10 mouse cellular contexts compared by ENCODE assay signal in genomic region chr2:122302574-122303241, GRCm38 (mm10). TPM values are rescaled to one million over a fixed set of nuclear protein-coding genes. Genes with fewer than 3 reads are reported as not detected.
DNase-seq lines count a peak whose midpoint lies in the region; ATAC-seq lines count a peak whose summit lies in the region.
"Had no signal": no experiment of that assay in that cellular context is flagged by ENCODE, and none has a peak within 500 bp of the region (broad histone marks: within the 10 kb centered on the region; RNA-seq: fewer than 3 reads in every experiment).

No protein-coding gene starts in this region.

- H3K9ac ChIP-seq in embryonic facial prominence, embryonic 11.5 days (replicated peaks; ENCODE audit: low read length) = no peak overlapping the region
- H3K9ac ChIP-seq in hindbrain, embryonic 16.5 days (ENCODE audit: low read depth, low read length) = no peak overlapping the region
- no peak overlapping the region for H3K9ac ChIP-seq in midbrain, embryonic 15.5 days
- H3K9ac ChIP-seq: embryonic facial prominence, embryonic 15.5 days had no signal

- DNase-seq in layer of hippocampus, adult 11-12 months (ENCODE audit: low spot score) = peak; percentile 52
- no peak for DNase-seq in layer of hippocampus, postnatal 36 days
- DNase-seq in adrenal gland, postnatal 36 days = peak; percentile 57 to 68
- DNase-seq in embryonic facial prominence, embryonic 11.5 days (ENCODE audit: low spot score) = peak; percentile 84
- DNase-seq in left cerebral cortex, postnatal 14 days (ENCODE audit: low spot score in 2 of 2) = peak; percentile 62 to 77
- peak; percentile 64 to 82 for DNase-seq in spleen, postnatal 4 days (ENCODE audit: low spot score in 2 of 2)

- H3K36me3 ChIP-seq in embryonic facial prominence, embryonic 11.5 days (replicated peaks; ENCODE audit: control insufficient read depth, insufficient read depth, low read depth, low read length) = no peaks in the 10 kb centered on the region
- no peaks in the 10 kb centered on the region for H3K36me3 ChIP-seq in hindbrain, embryonic 16.5 days (ENCODE audit: control insufficient read depth, insufficient read depth, low read length)
- H3K36me3 ChIP-seq in midbrain, embryonic 15.5 days (replicated peaks) = no peaks in the 10 kb centered on the region
- H3K36me3 ChIP-seq: embryonic facial prominence, embryonic 15.5 days had no signal

- no peak for ATAC-seq in embryonic facial prominence, embryonic 11.5 days (replicated peaks; ENCODE audit: insufficient number of reproducible peaks, low FRiP score, low TSS enrichment, low read depth)
- ATAC-seq in hindbrain, embryonic 16.5 days = peak; percentile 67; the same call in 1 of the 2 replicates
- peak; percentile 63 for ATAC-seq in midbrain, embryonic 15.5 days (replicated peaks)

- H3K4me3 ChIP-seq in embryonic facial prominence, embryonic 11.5 days (ENCODE audit: low read depth, low read length) = no peak overlapping the region
- no peak overlapping the region for H3K4me3 ChIP-seq in hindbrain, embryonic 16.5 days (ENCODE audit: low read length)
- no peak overlapping the region; the same call in 1 of the 2 replicates for H3K4me3 ChIP-seq in midbrain, embryonic 15.5 days

- WGBS in embryonic facial prominence, embryonic 11.5 days = 10% methylated on average over 9 of the region's 9 CpGs
- WGBS in hindbrain, embryonic 16.5 days = 16% methylated on average over 9 of the region's 9 CpGs
- 11% methylated on average over 9 of the region's 9 CpGs for WGBS in midbrain, embryonic 15.5 days

- no peak overlapping the region for H3K27ac ChIP-seq in embryonic facial prominence, embryonic 11.5 days (replicated peaks; ENCODE audit: low read depth, low read length)
- H3K27ac ChIP-seq in hindbrain, embryonic 16.5 days (ENCODE audit: low read depth, low read length) = no peak overlapping the region
- no peak overlapping the region for H3K27ac ChIP-seq in midbrain, embryonic 15.5 days
- H3K27ac ChIP-seq: embryonic facial prominence, embryonic 15.5 days had no signal

- no peak overlapping the region for H3K4me2 ChIP-seq in embryonic facial prominence, embryonic 11.5 days (ENCODE audit: low read depth, low read length)
- peak overlapping the region; percentile 94; the same call in 1 of the 2 replicates for H3K4me2 ChIP-seq in hindbrain, embryonic 16.5 days (ENCODE audit: low read length)
- peak overlapping the region; percentile 90 for H3K4me2 ChIP-seq in midbrain, embryonic 15.5 days

- peaks cover 2% of the 10 kb centered on the region; the same call in 1 of the 2 replicates for H3K4me1 ChIP-seq in embryonic facial prominence, embryonic 11.5 days (ENCODE audit: control insufficient read depth, insufficient read depth, low read length)
- H3K4me1 ChIP-seq in hindbrain, embryonic 16.5 days (ENCODE audit: control insufficient read depth, insufficient read depth, low read depth, low read length) = peaks cover 33% of the 10 kb centered on the region
- H3K4me1 ChIP-seq in midbrain, embryonic 15.5 days = peaks cover 34% of the 10 kb centered on the region

- intact Hi-C loops in left cerebral cortex, postnatal 14 days (cut with DNase I) = loop anchor here (2.0 to 10.0 kb wide), 2 partner anchors 108 to 252 kb away; no protein-coding TSS in a partner anchor

- peaks cover 56% of the 10 kb centered on the region for H3K27me3 ChIP-seq in embryonic facial prominence, embryonic 11.5 days (ENCODE audit: control insufficient read depth, insufficient read depth, low read length)
- peaks cover 24% of the 10 kb centered on the region for H3K27me3 ChIP-seq in hindbrain, embryonic 16.5 days (replicated peaks; ENCODE audit: control insufficient read depth, insufficient read depth, low read length)
- peaks cover 83% of the 10 kb centered on the region for H3K27me3 ChIP-seq in midbrain, embryonic 15.5 days (replicated peaks)

- H3K9me3 ChIP-seq in embryonic facial prominence, embryonic 11.5 days (replicated peaks; ENCODE audit: control insufficient read depth, low read length) = no peaks in the 10 kb centered on the region
- no peaks in the 10 kb centered on the region for H3K9me3 ChIP-seq in hindbrain, embryonic 16.5 days (ENCODE audit: control insufficient read depth, low read length)
- no peaks in the 10 kb centered on the region for H3K9me3 ChIP-seq in midbrain, embryonic 15.5 days
- H3K9me3 ChIP-seq: embryonic facial prominence, embryonic 15.5 days had no signal

RNA-seq across cellular contexts. Expression of gene Duoxa2, which starts 4.0 kb away (rescaled TPM):
- not detected for total RNA-seq in layer of hippocampus, postnatal 36 days (2021)
- not detected for total RNA-seq in adrenal gland, postnatal 36 days (2021)
- not detected in 2 replicates for polyA plus RNA-seq in embryonic facial prominence, embryonic 11.5 days (2014; fragmentation: Nextera tagmentation; extraction: Ambion mirVana)
- 0.19 and 0.36 TPM in 2 replicates for polyA plus RNA-seq in hindbrain, embryonic 16.5 days (2015; fragmentation: Nextera tagmentation; extraction: Ambion mirVana)
- total RNA-seq in left cerebral cortex, postnatal 14 days (2021) = not detected
- 0.17 and 0.20 TPM in 2 replicates for polyA plus RNA-seq in midbrain, embryonic 15.5 days (2015; fragmentation: Nextera tagmentation; extraction: Ambion mirVana)
- polyA plus RNA-seq: embryonic facial prominence, embryonic 15.5 days; stomach, embryonic 14.5 days had no signal

RNA-seq across cellular contexts. Expression of gene Duox2, which starts 4.5 kb away (rescaled TPM):
- under 1 TPM in 1 of 2 experiments, not detected in 1; 0.05 TPM for total RNA-seq in layer of hippocampus, postnatal 36 days (2021)
- total RNA-seq in adrenal gland, postnatal 36 days (2021) = under 1 TPM in 1 of 2 experiments, not detected in 1; 0.13 TPM
- not detected in 2 replicates for polyA plus RNA-seq in embryonic facial prominence, embryonic 11.5 days (2014; fragmentation: Nextera tagmentation; extraction: Ambion mirVana)
- polyA plus RNA-seq in hindbrain, embryonic 16.5 days (2015; fragmentation: Nextera tagmentation; extraction: Ambion mirVana) = 0.03 TPM in 1 of 2 replicates, not detected in the other
- total RNA-seq in left cerebral cortex, postnatal 14 days (2021) = under 1 TPM in 1 of 2 experiments, not detected in 1; 0.09 TPM
- polyA plus RNA-seq in midbrain, embryonic 15.5 days (2015; fragmentation: Nextera tagmentation; extraction: Ambion mirVana) = not detected in 2 replicates

RNA-seq across cellular contexts. Expression of gene Duoxa1, which starts 10.8 kb away (rescaled TPM):
- total RNA-seq in layer of hippocampus, postnatal 36 days (2021) = not detected
- total RNA-seq in adrenal gland, postnatal 36 days (2021) = not detected
- polyA plus RNA-seq in embryonic facial prominence, embryonic 11.5 days (2014; fragmentation: Nextera tagmentation; extraction: Ambion mirVana) = 0.90 TPM in 1 of 2 replicates, not detected in the other
- 0.26 and 0.27 TPM in 2 replicates for polyA plus RNA-seq in hindbrain, embryonic 16.5 days (2015; fragmentation: Nextera tagmentation; extraction: Ambion mirVana)
- total RNA-seq in left cerebral cortex, postnatal 14 days (2021) = not detected
- polyA plus RNA-seq in midbrain, embryonic 15.5 days (2015; fragmentation: Nextera tagmentation; extraction: Ambion mirVana) = 0.30 and 0.32 TPM in 2 replicates

RNA-seq across cellular contexts. Expression of gene Duox1, which starts 12.8 kb away (rescaled TPM):
- total RNA-seq in layer of hippocampus, postnatal 36 days (2021) = not detected
- total RNA-seq in adrenal gland, postnatal 36 days (2021) = under 1 TPM; 0.10 to 0.13 TPM
- 0.06 and 0.10 TPM in 2 replicates for polyA plus RNA-seq in embryonic facial prominence, embryonic 11.5 days (2014; fragmentation: Nextera tagmentation; extraction: Ambion mirVana)
- polyA plus RNA-seq in hindbrain, embryonic 16.5 days (2015; fragmentation: Nextera tagmentation; extraction: Ambion mirVana) = 0.09 and 0.15 TPM in 2 replicates
- under 1 TPM; 0.07 to 0.15 TPM for total RNA-seq in left cerebral cortex, postnatal 14 days (2021)
- 0.08 and 0.13 TPM in 2 replicates for polyA plus RNA-seq in midbrain, embryonic 15.5 days (2015; fragmentation: Nextera tagmentation; extraction: Ambion mirVana)

Comparison
In these comparisons a context has a peak if more than half of its experiments do, and no peak if none do; other contexts are left out.
1. DNase-seq: peak in layer of hippocampus, adult 11-12 months (single experiment), adrenal gland, postnatal 36 days (2 of 2), embryonic facial prominence, embryonic 11.5 days (single experiment), left cerebral cortex, postnatal 14 days (2 of 2) and spleen, postnatal 4 days (2 of 2); none in layer of hippocampus, postnatal 36 days (0 of 2).